Mouse (Mus musculus): ENCODE data around the gene Fam83e. TPM values are rescaled to one million over a fixed set of nuclear protein-coding genes. Genes with fewer than 3 reads are reported as not detected.

Fam83e gene
- polyA plus RNA-seq, 1 experiment from 2014 or later: 1.0 TPM

DNA sequence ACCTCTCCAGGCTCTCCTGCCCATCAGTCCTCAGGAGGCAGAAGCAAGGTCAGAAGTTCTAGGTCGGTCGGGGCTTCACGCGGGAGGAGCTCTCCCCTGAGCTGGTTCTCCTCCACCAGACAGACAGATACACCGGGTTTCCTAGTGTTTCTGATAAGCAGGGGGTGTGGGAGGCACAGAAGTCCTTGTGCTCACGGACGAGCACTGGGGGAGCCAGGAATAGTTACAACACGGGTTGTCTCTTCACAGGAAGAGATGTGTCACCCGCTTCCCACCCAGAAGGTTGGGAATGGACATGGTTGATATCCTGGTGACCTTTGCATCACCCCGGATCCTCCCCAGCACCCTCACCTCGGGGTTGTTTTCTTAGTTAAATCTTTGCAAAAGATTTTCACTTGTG is 31.2 kb upstream of the Fam83e start:
- WGBS: 75% methylated on average over 11 of the region's 11 CpGs
- Histone ChIP-seq H3K4me1 (peaks cover 21% of the 10 kb centered on the region), H3K27me3 (no peaks in the 10 kb centered on the region)

DNA sequence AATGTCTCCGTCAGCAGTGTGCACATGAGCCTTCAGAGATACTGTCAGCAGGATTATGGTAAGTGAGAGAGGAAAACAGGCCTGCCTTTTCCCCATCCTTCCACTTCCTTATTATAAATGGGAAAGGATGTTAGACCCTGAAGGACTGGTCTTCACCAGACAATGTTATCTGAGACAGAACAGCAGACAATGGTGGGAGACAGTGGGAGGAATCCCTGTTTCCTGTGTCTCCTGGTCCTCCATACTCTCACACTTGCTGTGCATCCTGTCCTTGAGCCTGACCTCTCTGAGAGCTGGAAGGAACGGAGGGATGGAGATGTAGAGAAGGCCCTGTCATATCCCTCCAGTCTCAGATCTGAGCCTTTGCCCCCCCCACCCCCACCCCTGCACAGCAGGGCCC is 28.6 kb upstream of the Fam83e start:
- Histone ChIP-seq H3K4me3 (no peak overlapping the region), H3K27ac (no peak overlapping the region), H3K4me1 (peaks cover 9% of the 10 kb centered on the region; the same call in 1 of the 2 replicates), H3K9ac (no peak overlapping the region), H3K27me3 (no peaks in the 10 kb centered on the region), H3K36me3 (no peaks in the 10 kb centered on the region), H3K9me3 (no peaks in the 10 kb centered on the region), H3K4me2 (replicated peaks) (no peak overlapping the region)
- 75% methylated on average over 2 of the region's 2 CpGs for WGBS
- ATAC-seq (ENCODE audit: low FRiP score, low read depth): no peak

More for the DNA sequence above, 31.2 kb upstream of the Fam83e start:
- Histone ChIP-seq H3K9ac (no peak overlapping the region), H3K27ac (no peak overlapping the region), H3K9me3 (no peaks in the 10 kb centered on the region), H3K4me3 (no peak overlapping the region), H3K4me2 (replicated peaks) (no peak overlapping the region), H3K36me3 (no peaks in the 10 kb centered on the region)
- ATAC-seq (ENCODE audit: low FRiP score, low read depth): no peak

DNA sequence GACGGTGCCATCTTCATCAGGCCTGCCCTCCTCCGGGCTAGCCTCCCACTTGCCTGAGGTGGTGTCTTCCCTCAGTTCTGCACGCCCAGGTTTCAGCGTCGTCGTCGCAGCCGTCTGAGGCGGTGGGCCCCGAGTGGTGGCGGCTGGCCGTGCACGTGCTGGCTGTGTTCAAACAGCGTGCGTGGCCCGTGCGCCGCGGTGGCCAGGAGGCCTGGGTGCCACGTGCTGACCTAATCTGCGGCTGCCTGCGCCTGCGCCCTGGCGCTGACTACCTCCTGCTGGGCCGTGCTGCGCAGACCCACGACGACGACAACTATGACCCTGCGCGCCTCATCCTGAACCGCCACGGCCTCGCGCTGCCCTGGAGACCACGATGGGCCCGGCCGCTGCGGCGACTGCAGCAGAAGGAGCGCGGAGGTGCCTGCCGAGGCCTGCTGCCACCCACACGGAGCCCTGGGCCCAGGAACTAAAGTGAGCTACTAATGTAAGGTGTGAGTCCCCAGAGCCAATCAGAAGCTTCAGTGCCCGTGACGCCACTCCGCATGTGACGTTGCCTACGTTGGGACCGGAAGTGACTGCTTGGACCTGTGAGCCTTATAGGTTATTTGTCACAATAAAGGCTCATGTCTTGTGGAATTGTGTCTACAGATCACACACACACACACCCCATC is 27.0 kb upstream of the Fam83e start, which contains the start of gene Sec1:
Gene Sec1, minus strand, starts transcription at position 482 of the 671 bp plus-strand sequence.
- H3K4me2 ChIP-seq (replicated peaks): no peak within 1 kb of the TSS
- ATAC-seq (ENCODE audit: low FRiP score, low read depth): no peak
- H3K9me3 ChIP-seq: no peaks in the 10 kb centered on the region
- no peaks in the 10 kb centered on the region for H3K36me3 ChIP-seq
- H3K4me1 ChIP-seq: peaks cover 9% of the 10 kb centered on the region; the same call in 1 of the 2 replicates
- H3K9ac ChIP-seq: no peak within 1 kb of the TSS
- peak within 1 kb of the TSS; percentile 44; the same call in 1 of the 2 replicates for H3K27ac ChIP-seq
- H3K27me3 ChIP-seq: peaks cover 14% of the 10 kb centered on the region
- no peak within 1 kb of the TSS for H3K4me3 ChIP-seq
- 90% methylated on average over 50 of the region's 50 CpGs for WGBS

DNA sequence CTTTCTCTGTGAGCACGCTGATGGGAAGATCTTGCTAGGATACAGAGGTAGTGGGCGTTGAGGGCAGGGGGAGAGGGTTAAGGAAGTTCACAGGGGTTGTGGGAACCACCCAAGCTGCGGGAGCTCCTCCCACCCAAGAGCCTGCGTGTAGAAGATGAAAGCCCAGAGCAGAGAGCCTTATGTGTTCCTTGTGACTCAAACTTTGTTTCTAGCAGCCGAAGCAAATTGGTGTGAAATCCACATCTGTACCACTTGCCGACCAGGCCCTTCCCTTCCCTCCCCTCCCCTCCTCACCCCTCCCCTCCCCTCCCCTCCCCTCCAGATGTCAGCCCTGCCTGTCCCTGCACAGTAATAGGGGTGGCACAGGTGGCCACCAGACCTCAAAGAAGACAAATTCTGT is 25.9 kb upstream of the Fam83e start:
- peaks cover 16% of the 10 kb centered on the region for H3K4me1 ChIP-seq
- no peaks in the 10 kb centered on the region for H3K36me3 ChIP-seq
- no peak overlapping the region for H3K4me2 ChIP-seq (replicated peaks)
- H3K9me3 ChIP-seq: no peaks in the 10 kb centered on the region
- no peak; the same call in 1 of the 2 replicates for ATAC-seq (ENCODE audit: low FRiP score, low read depth)
- peaks cover 24% of the 10 kb centered on the region for H3K27me3 ChIP-seq
- H3K9ac ChIP-seq: no peak overlapping the region
- WGBS: 6% methylated on average over 6 of the region's 6 CpGs
- H3K27ac ChIP-seq: peak overlapping the region; percentile 44; the same call in 1 of the 2 replicates
- no peak overlapping the region for H3K4me3 ChIP-seq

DNA sequence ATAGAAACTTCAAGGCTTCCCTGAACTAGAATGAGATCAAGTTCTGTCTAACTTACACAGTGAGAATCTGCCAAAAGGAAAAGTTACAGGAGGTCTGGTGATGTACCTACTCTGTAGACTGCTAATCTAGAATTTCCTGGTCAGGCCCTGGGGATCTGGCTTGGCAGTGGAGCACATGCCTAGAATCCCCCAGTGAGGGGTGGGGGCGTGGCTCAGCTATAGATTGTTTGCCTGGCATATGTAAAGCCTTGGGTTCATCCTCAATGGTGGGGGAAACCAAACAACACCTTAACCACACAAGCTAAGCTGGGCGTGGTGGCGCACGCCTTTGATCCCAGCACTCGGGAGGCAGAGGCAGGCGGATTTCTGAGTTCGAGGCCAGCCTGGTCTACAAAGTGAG is 23.1 kb upstream of the Fam83e start:
- Histone ChIP-seq H3K27me3 (peaks cover 30% of the 10 kb centered on the region), H3K9ac (no peak overlapping the region), H3K4me1 (peaks cover 31% of the 10 kb centered on the region), H3K4me3 (no peak overlapping the region), H3K27ac (no peak overlapping the region), H3K9me3 (no peaks in the 10 kb centered on the region), H3K36me3 (no peaks in the 10 kb centered on the region), H3K4me2 (replicated peaks) (no peak overlapping the region)
- no peak for ATAC-seq (ENCODE audit: low FRiP score, low read depth)
- 76% methylated on average over 7 of the region's 7 CpGs for WGBS

DNA sequence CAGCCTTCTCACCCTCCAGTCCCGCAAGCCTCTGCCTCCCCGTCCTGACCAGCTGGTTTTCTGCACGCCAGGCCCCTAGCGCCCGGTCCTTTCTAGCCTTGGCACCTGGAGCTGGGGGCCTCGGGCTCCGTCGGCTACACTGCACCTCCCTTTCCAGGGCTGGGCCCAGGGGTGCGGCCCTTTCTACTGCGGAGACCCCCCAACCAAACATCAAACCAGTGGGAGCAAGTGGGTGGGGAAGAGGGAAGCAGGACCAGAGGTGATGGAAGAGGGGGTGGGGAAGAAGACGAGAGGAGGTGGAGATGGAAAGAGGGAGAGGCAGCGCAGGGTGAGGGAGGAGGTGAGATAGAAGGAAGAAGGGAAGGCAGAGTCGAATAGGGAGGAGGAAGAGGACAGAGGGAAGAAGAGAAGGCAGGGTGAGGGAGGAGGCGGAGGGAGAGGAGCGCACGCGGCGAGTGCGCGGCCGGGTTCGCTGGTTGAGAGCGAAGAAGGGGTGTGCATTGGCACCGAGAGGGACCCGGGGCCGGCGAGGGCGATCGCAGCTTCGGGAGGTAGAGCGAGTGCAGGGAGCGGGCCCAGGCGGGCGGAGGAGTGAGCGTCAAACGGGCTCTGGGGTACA is 21.4 kb upstream of the Fam83e start, which contains the start of gene Car11:
Gene Car11, plus strand, starts transcription at position 321 of the 619 bp plus-strand sequence.
- no peaks in the 10 kb centered on the region for H3K36me3 ChIP-seq
- peaks cover 30% of the 10 kb centered on the region for H3K27me3 ChIP-seq
- no peaks in the 10 kb centered on the region for H3K9me3 ChIP-seq
- no peak for ATAC-seq (ENCODE audit: low FRiP score, low read depth)
- H3K4me3 ChIP-seq: peak within 1 kb of the TSS; percentile 50
- peak within 1 kb of the TSS; percentile 91 for H3K4me2 ChIP-seq (replicated peaks)
- peak within 1 kb of the TSS; percentile 74 for H3K9ac ChIP-seq
- H3K4me1 ChIP-seq: peaks cover 37% of the 10 kb centered on the region
- no peak within 1 kb of the TSS for H3K27ac ChIP-seq
- 2% methylated on average over 36 of the region's 36 CpGs for WGBS

DNA sequence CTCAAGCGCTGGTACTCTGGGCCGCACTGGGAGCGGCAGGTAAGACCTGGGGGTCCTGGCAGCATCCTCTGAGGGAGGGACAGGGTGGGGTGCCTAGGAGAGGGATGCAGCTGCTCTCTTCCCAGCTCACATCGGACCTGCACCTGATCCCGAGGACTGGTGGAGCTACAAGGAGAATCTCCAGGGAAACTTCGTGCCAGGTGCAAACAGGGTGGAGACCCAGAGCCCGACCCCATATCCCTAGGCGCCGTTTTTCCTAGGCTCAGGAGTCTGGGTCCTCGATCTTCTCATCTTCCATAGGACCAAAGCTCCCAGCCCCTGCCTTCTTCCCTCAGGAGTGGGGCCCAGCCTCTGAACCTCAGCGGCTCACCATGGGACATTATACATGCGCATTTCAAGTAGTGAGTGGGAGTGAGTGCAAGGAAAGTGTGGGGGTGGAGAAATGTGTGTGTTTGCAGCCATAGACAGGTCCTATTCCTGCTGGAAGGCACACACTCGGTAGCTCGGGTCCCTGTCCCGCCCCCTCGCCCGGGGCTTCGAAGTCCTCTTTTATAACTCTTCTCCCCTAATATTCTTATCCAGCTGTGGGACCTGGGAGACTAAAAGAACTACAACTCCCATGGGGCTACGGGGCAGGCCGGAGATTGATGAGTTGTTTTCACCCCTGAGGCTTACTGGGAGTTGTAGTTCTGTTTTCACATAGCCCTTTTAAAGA is 20.6 kb upstream of the Fam83e start:
- no peak for ATAC-seq (ENCODE audit: low FRiP score, low read depth)
- H3K36me3 ChIP-seq: no peaks in the 10 kb centered on the region

DNA sequence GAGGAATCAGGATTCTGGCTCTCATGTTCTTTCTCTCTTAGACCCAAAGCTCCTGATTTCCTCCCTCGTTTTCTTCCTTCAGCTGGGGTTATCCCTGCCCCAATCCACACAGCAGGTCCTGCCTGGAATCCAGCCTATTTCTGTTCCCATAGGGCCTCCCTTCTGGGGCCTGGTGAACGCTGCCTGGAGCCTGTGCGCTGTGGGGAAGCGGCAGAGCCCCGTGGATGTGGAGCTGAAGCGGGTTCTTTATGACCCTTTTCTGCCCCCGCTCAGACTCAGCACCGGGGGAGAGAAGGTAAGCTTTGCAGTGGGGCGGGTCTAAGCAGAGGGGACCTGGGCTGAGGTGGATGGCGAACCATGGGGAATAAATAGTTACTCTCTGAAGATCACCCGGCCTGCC is 19.9 kb upstream of the Fam83e start:
- WGBS: 24% methylated on average over 11 of the region's 11 CpGs
- ATAC-seq (ENCODE audit: low FRiP score, low read depth): no peak

More for the DNA sequence above, 20.6 kb upstream of the Fam83e start:
- Histone ChIP-seq H3K27me3 (peaks cover 30% of the 10 kb centered on the region), H3K27ac (no peak overlapping the region), H3K4me2 (replicated peaks) (peak overlapping the region; percentile 91), H3K4me3 (peak overlapping the region; percentile 50), H3K9ac (peak overlapping the region; percentile 74), H3K4me1 (peaks cover 36% of the 10 kb centered on the region), H3K9me3 (no peaks in the 10 kb centered on the region)
- under 1% methylated on average over 20 of the region's 20 CpGs for WGBS

DNA sequence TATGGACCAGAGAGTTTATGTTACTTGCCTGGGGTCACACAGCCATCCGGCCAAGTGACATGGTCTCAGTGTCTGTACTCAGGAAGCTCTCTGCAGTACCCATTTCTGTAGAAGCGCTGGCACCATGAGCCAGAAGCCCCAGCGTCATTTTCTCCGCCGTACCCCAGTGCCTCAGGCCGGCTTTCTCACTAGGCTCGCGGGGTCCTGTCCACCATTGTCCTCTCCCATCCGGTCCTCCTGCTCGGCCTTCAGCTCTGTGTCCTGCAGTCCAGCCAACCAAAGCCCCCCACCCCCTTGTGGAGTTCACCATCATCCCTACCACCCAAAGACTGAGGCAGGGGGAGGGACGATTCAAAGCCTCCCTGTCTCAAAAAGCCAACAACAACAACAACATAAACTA is 19.4 kb upstream of the Fam83e start:
- Histone ChIP-seq H3K9me3 (no peaks in the 10 kb centered on the region), H3K9ac (no peak overlapping the region), H3K4me3 (peak overlapping the region; percentile 50; the same call in 1 of the 2 replicates), H3K27me3 (peaks cover 30% of the 10 kb centered on the region), H3K4me1 (peaks cover 47% of the 10 kb centered on the region), H3K27ac (no peak overlapping the region), H3K4me2 (replicated peaks) (peak overlapping the region; percentile 91), H3K36me3 (no peaks in the 10 kb centered on the region)
- no peak for ATAC-seq (ENCODE audit: low FRiP score, low read depth)
- 85% methylated on average over 11 of the region's 11 CpGs for WGBS

More for the DNA sequence above, 19.9 kb upstream of the Fam83e start:
- Histone ChIP-seq H3K27me3 (peaks cover 30% of the 10 kb centered on the region), H3K4me3 (peak overlapping the region; percentile 50), H3K9ac (peak overlapping the region; percentile 57), H3K9me3 (no peaks in the 10 kb centered on the region), H3K4me1 (peaks cover 42% of the 10 kb centered on the region), H3K27ac (peak overlapping the region; percentile 33; the same call in 1 of the 2 replicates), H3K36me3 (no peaks in the 10 kb centered on the region), H3K4me2 (replicated peaks) (peak overlapping the region; percentile 91)

DNA sequence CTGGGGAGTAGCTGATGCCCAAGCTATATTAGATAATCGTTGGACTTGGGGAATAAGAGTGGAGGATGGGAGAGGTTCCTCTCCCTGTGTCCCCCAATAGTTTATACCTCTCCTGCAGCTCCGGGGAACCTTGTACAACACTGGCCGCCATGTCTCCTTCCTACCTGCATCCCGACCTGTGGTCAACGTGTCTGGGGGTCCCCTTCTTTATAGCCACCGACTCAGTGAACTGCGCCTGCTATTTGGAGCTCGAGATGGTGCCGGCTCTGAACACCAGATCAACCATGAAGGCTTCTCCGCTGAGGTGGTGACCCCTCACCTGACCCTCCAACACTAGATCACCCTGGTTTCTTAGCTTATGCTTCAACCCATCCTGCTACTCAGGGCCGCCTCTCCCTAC is 18.7 kb upstream of the Fam83e start:
- WGBS: 89% methylated on average over 11 of the region's 11 CpGs
- Histone ChIP-seq H3K4me2 (replicated peaks) (no peak overlapping the region), H3K36me3 (no peaks in the 10 kb centered on the region), H3K4me3 (no peak overlapping the region), H3K9ac (no peak overlapping the region), H3K27ac (no peak overlapping the region), H3K4me1 (peaks cover 53% of the 10 kb centered on the region), H3K9me3 (no peaks in the 10 kb centered on the region), H3K27me3 (peaks cover 30% of the 10 kb centered on the region)
- ATAC-seq (ENCODE audit: low FRiP score, low read depth): no peak

DNA sequence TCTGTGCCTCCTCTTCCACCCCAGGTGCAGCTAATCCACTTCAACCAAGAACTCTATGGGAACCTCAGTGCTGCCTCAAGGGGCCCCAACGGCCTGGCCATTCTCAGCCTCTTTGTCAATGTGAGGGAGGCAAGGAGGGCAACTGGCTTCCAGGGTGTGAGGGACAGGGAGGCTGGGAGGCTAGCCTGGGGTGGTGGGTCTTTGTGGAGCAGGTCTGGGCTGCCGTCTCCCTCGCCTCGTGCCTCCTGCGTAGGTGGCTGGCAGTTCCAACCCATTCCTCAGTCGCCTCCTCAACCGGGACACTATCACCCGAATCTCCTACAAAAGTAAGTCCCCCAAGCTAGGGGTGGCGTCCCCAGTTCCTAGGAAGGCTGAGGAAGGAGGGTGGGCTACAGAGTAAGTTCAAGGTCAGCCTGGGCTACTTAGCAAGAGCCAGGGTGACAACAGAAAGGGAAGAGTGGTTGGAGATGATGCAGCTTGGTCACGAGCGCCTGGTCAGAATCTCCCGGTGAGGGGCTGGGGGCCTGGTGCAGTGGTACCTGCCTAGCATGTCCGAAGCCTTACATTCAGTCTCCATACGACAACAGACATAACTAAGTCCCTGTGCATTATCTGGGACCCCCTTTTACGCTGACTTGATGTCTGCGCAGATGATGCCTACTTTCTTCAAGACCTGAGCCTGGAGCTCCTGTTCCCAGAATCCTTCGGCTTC is 18.0 kb upstream of the Fam83e start:
- peak overlapping the region; percentile 99 for H3K4me2 ChIP-seq (replicated peaks)
- 93% methylated on average over 17 of the region's 17 CpGs for WGBS
- no peak overlapping the region for H3K4me3 ChIP-seq
- no peaks in the 10 kb centered on the region for H3K9me3 ChIP-seq
- no peak for ATAC-seq (ENCODE audit: low FRiP score, low read depth)
- H3K36me3 ChIP-seq: no peaks in the 10 kb centered on the region
- H3K4me1 ChIP-seq: peaks cover 60% of the 10 kb centered on the region
- H3K9ac ChIP-seq: no peak overlapping the region; the same call in 1 of the 2 replicates
- peaks cover 27% of the 10 kb centered on the region for H3K27me3 ChIP-seq
- H3K27ac ChIP-seq: no peak overlapping the region

Measured in limb, embryonic 13.5 days (tissue).